Mouse (Mus musculus) embryonic facial prominence, embryonic 12.5 days (tissue): ENCODE data around the gene Amy1. TPM values are rescaled to one million over a fixed set of nuclear protein-coding genes. Genes with fewer than 3 reads are reported as not detected.
"Not testable (repeated sequence)": the region's sequence is repeated elsewhere in the genome, so short reads cannot be mapped to it uniquely, and the experiment has no call there.

ENCODE experiments used
- ATAC-seq: fragments of 200-750 bp; cut with Nextera tagmentation; 2 replicates; pipeline ENCODE4 v1.8.0; 2017; ENCODE audit not compliant: insufficient number of reproducible peaks, insufficient read depth, low FRiP score, low TSS enrichment
- H3K27ac ChIP-seq: fragments of 300-500 bp; sonication (generic); 2 replicates; pipeline ENCODE4 v1.5.1; 2016; ENCODE audit warnings: mild to moderate bottlenecking
- H3K27me3 ChIP-seq: fragments of 300-500 bp; sonication (generic); 2 replicates; pipeline ENCODE4 v1.6.1; 2016; ENCODE audit warnings: mild to moderate bottlenecking, moderate library complexity
- H3K36me3 ChIP-seq: fragments of 300-500 bp; sonication (generic); 2 replicates; pipeline ENCODE4 v1.6.1; 2016; ENCODE audit warnings: mild to moderate bottlenecking
- H3K4me1 ChIP-seq: fragments of 300-500 bp; sonication (generic); 2 replicates; pipeline ENCODE4 v1.6.1; 2016
- H3K4me2 ChIP-seq: fragments of 300-500 bp; sonication (generic); replicated peaks from 2 replicates; pipeline ENCODE4 v1.6.1; 2016; ENCODE audit warnings: mild to moderate bottlenecking, moderate library complexity
- H3K4me3 ChIP-seq: fragments of 300-500 bp; sonication (generic); 2 replicates; pipeline ENCODE4 v1.5.1; 2016; ENCODE audit warnings: mild to moderate bottlenecking
- H3K9ac ChIP-seq: fragments of 300-500 bp; sonication (generic); 2 replicates; pipeline ENCODE4 v1.6.1; 2016; ENCODE audit warnings: mild to moderate bottlenecking, moderate library complexity
- H3K9me3 ChIP-seq: fragments of 300-500 bp; sonication (generic); 2 replicates; pipeline ENCODE4 v1.6.1; 2016; ENCODE audit warnings: mild to moderate bottlenecking, moderate library complexity
- WGBS: fragments of 180-500 bp; shearing (Covaris S2); methylation state at CpG from one replicate; pipeline ENCODE4 v1.1.7; 2016; 5-methylcytosine and 5-hydroxymethylcytosine counted together
- polyA plus RNA-seq: library from polyadenylated mRNA; unstranded; fragments of >200 nt; fragmentation: Nextera tagmentation; extraction: Ambion mirVana; gene quantifications from 2 replicates; pipeline ENCODE4 v1.2.1, GENCODE M21; 2016

Amy1 gene
- polyA plus RNA-seq, 1 experiment from 2014 or later = 3.1 TPM

GRCm38 (mm10) chr3:113539692-113540091 lies 66.8 kb downstream of the Amy1 start:
- no peak for ATAC-seq

GRCm38 (mm10) chr3:113532328-113532727 lies 74.2 kb downstream of the Amy1 start, which contains the start of gene Amy2a1:
TSS of gene Amy2a1 (minus strand) at chr3:113532428.
- H3K4me2 ChIP-seq, H3K27ac ChIP-seq, H3K27me3 ChIP-seq, ATAC-seq, H3K9ac ChIP-seq, H3K4me3 ChIP-seq, H3K36me3 ChIP-seq, H3K9me3 ChIP-seq, H3K4me1 ChIP-seq: not testable (repeated sequence)
- 85% methylated on average over 3 of the region's 3 CpGs for WGBS

More at GRCm38 (mm10) chr3:113539692-113540091, 66.8 kb downstream of the Amy1 start:
- Histone ChIP-seq H3K4me2 (no peak overlapping the region), H3K9ac (no peak overlapping the region), H3K4me1 (no peaks in the 10 kb centered on the region), H3K27ac (no peak overlapping the region), H3K36me3 (no peaks in the 10 kb centered on the region), H3K4me3 (no peak overlapping the region), H3K9me3 (no peaks in the 10 kb centered on the region), H3K27me3 (no peaks in the 10 kb centered on the region)

Other genes with a start within 250 kb of the Amy1 start
- not detected in 2 replicates for gene Amy2a1, start 74.3 kb downstream of the Amy1 start, polyA plus RNA-seq
- gene Rnpc3, start 23.4 kb upstream of the Amy1 start, polyA plus RNA-seq = 42.1 and 44.7 TPM in 2 replicates